Mouse (Mus musculus) right cerebral cortex, postnatal 14 days (tissue): Measurements from ENCODE around the gene Rln3.
A peak's percentile ranks its signal among the peaks of the same experiment; 100 is the strongest.

Experiments used
- DNase-seq: peaks from one replicate; pipeline ENCODE4 v3.0.0; 2022

Gene Rln3

GRCm38 (mm10) chr8:84044900-84045299 is at the start of gene Rln3:
Gene Rln3, minus strand, starts transcription at chr8:84045000.
- DNase-seq = no peak

DNA sequence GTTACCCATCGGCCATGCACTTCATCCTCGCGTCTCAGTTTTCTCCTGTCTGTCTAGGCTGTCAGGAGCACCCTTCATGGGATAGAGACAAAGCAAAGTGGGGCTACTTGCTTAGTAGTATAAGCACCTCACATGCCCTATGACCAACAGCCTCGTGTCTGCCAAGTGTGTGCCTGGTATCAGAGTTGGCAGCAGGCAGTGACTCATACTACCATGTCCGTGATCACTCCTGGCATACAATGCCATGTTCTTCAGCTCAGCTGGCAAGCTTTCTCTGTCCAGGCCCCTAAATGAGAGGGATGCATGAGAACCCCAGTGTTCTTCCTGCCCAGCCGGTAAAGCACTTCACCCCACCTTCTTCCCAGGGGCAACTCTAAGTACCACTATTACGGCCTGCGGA is 45.8 kb upstream of the Rln3 start:
- DNase-seq = no peak

GRCm38 (mm10) chr8:84089277-84089676 is 44.5 kb upstream of the Rln3 start:
- DNase-seq = no peak

DNA sequence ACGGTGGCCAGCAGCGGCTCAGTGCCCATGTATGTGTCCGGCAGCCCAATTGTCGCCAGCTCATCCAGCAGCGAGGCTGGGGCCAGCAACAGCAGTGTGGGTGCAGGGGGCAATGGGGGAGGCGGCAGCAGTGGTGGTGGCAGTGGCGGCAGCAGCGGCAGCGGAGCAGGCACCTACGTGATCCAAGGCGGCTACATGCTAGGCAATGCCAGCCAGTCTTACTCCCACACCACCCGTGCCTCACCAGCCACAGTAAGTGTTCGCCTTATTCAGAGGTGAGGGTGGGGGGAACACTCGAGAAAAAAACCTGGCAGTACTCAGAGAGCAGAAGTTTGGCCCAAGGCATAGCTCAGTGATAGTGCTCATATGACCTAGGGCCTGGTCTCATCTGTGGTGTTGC is 43.0 kb upstream of the Rln3 start:
- no peak for DNase-seq

- no peak for DNase-seq
Observed at GRCm38 (mm10) chr8:84087156-84087555, 42.4 kb upstream of the Rln3 start.

DNA sequence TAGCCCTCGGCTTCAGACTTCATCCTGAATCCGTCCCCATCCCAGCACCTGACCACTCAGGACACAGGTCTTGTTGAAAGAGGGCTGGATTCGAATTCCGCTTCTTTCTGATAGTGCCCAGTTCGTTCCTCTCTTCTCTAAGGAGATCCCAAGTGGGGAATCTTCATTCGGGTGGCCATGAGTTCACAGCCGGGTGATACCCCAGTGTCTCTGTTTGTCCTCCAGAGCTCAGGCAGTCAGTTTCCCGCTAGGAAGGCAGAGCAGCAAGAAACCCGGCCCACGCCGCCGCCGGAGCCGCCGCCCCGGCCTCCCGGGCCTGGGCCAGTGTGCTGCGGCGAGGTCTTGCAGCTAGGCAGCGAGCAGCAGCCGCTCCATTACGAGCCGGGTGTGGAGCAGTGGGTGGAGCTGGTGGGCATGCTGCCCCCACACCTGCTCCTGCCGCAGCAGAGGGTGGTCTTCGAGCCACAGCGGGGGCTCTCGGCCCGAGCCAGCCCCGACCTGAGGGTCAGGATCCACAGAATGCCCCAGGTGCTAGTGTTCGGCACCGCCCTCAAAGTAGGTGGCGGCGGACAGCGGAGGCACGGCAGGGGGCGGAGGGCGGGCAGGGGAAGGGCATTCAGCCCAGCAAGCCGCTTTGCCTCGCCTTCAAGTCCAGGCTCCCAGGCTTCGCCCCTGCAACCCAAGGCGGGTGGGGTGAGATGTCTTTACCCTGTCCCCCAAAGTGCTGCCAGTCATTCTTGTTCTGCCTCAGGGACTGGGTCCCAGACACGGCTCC is 39.7 kb upstream of the Rln3 start:
- no peak for DNase-seq

- DNase-seq = no peak
Observed at GRCm38 (mm10) chr8:84083829-84084241, 39.0 kb upstream of the Rln3 start.

DNA sequence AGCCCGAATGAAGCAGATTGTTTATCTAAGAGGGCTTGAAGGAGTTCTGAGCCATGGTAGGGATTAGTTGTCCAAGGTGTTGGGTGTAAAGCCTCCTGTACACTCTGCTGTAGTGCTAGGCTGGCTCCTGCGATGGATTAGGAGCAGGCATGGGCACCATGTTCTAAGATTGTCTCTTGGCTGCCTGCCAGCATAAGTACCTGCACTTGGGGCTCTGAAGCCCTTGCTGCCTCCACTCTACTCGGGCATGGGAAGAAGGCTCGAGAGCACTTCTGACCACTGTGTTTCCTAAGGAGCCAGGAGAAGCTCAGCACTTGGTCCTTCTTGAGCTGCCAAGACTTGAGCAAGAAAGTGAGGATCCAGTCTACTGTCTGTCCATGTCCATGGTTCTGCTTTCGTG is 34.4 kb upstream of the Rln3 start:
- no peak for DNase-seq

GRCm38 (mm10) chr8:84076849-84077248 is 32.0 kb upstream of the Rln3 start:
- DNase-seq = no peak

- no peak for DNase-seq
Observed at GRCm38 (mm10) chr8:84076412-84076811, 31.6 kb upstream of the Rln3 start.

GRCm38 (mm10) chr8:84073230-84073976 is 28.6 kb upstream of the Rln3 start:
- no peak for DNase-seq

GRCm38 (mm10) chr8:84072321-84072720 is 27.5 kb upstream of the Rln3 start:
- DNase-seq = no peak

GRCm38 (mm10) chr8:84071921-84072320 is 27.1 kb upstream of the Rln3 start:
- no peak for DNase-seq

- no peak for DNase-seq
Observed at GRCm38 (mm10) chr8:84070667-84071066, 25.9 kb upstream of the Rln3 start.

DNA sequence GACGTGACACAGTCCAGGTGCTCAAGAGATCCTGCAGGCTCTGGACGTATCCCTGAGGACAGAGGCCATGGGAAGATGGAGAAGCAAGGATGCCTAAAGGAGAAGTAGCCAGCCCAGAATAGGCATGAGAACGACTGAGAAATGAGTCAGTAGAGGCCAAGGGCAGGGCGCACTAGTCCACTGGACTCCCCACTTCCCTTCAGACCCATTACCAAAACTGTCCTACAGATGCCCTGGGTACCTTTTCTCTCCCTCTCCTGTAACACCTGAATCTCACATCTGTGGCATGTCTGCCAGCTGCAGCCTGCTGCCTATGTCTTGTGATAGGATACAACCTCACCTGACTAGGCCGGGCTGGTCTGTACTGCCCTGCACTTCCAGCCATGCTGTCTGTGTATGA is 25.4 kb upstream of the Rln3 start:
- DNase-seq = no peak

DNA sequence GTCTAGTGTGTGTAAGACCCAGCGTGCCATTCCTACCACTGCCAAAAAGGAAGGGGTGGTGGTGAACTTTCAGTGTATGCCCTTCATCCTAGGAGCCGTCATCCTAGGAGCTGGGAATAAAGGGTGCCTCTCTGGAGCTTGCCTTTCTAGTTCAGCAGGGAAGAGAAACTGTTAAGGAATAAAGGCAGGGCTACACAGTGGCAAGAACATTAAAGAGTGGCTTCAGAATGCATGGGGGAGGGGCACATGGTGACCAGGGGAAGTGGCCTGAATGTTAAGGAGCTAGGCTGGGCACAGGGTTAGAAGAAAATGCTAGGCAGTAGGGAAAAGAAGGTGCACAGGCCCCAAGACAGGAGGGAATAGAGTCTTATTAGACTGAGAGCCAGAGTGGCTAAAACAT is 24.9 kb upstream of the Rln3 start:
- DNase-seq = no peak

GRCm38 (mm10) chr8:84069169-84069568 is 24.4 kb upstream of the Rln3 start:
- DNase-seq = no peak

GRCm38 (mm10) chr8:84068316-84069035 is 23.7 kb upstream of the Rln3 start:
- no peak for DNase-seq

- DNase-seq = no peak
Observed at GRCm38 (mm10) chr8:84067911-84068310, 23.1 kb upstream of the Rln3 start.

DNA sequence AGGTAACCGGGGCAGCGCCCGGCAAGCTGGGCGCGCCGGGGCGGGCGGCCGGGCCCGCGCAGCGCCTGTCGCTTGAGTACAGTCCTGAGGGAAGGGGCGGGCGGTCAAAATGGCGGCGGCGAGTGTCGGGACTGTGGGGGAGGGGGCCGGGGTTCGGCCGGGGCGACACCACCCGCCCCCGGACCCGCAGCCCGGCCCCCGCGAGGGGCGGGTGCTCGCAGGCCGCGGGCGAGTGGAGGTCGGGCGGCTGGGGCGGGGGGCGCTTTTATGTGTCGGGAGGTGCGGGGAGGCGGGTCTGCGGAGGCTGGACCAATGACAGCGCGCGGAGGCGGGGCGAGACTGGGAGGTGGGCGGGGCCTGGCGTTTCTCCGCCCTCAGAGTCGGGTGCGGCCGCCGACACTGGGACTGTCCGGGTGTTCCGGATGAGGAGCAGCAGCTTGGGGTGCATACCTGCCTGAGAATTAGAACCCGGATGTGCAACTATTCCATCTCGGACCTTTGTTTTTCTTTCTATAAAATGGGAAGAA is 22.3 kb upstream of the Rln3 start:
- peak; percentile 97 for DNase-seq

- peak; percentile 99 for DNase-seq
Observed at GRCm38 (mm10) chr8:84066291-84066930, 21.6 kb upstream of the Rln3 start, which contains the start of gene Rfx1. Gene Rfx1, plus strand, starts transcription at chr8:84066834.

- DNase-seq = no peak
Observed at GRCm38 (mm10) chr8:84065457-84066072, 20.8 kb upstream of the Rln3 start.
